Mouse (Mus musculus) lung, postnatal 4 days (tissue): ENCODE measurements around the gene Synpo2l.
"Not testable (repeated sequence)": the region's sequence is repeated elsewhere in the genome, so short reads cannot be mapped to it uniquely, and the experiment has no call there.

Source experiments
- DNase-seq, 2 experiments: peaks; one replicate each; pipeline ENCODE4 v3.0.0; 2021

Gene Synpo2l

DNA sequence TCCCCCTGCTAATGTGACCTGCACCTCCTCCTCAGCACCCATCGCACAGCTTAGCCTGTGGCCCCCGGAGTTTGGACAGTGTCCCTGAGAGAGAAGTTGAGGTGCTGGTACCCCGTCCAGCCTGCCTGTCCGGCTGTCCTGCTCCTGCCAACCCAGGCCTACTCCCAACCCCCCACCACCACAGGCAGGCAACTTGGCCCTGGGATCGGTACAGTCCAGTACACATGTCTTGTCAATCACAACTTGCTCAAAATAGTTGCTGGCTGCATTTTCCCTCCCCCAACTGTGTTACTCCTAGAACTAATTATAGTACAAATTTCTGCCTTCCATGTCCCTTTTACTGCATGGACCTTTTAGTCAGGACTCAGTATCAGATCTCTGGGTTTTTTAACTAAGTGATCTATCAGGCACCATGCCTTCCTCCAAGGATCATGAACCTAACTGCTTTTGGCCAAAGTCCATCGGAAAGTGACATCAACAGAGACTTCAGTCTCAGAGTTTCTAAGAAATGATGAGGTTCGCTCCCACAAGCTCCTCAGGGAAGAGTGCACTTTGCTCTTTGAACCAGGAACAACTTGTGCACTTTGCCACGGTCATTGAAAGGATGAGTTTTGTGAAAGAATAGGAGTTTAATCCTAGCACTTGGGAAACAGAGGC is at the start of gene Synpo2l:
Gene Synpo2l, minus strand, starts transcription at position 201 of the 657 bp plus-strand sequence.
- no peak for DNase-seq

DNA sequence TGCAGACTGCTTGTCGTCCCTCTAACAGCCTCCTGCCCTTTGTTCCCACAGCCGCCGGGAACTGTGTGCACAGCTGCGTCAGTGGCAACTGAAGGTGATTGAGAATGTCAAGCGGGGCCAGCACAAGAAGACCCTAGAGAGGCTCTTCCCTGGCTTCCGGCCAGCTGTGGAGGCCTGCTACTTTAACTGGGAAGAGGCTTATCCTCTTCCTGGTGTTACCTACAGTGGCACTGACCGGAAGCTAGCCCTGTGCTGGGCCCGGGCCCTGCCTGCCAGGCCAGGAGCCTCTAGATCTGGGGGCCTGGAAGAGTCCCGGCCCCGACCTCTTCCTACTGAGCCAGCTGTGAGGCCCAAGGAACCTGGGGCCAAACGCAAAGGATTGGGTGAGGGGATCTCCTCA is 45.7 kb upstream of the Synpo2l start:
- DNase-seq: no peak

DNA sequence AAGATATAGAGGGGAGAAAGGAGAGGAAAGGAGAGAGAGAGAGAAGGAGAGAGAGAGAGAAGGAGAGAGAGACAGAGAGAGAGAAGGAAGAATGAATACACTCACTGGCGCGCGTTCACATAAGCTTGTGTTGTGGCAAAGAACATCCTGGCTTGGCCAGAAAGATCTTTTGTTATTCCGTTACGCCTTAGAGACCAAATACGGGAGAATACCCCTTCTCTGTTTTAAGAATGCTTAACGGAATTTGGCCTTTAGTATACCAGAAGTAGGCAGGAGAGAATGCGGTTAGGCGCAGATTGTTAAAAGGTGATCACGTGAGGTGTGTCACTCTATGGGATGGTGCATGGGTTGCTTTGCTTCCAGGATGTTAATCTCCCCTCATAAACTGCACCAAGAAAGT is 40.1 kb upstream of the Synpo2l start:
- DNase-seq: no peak

DNA sequence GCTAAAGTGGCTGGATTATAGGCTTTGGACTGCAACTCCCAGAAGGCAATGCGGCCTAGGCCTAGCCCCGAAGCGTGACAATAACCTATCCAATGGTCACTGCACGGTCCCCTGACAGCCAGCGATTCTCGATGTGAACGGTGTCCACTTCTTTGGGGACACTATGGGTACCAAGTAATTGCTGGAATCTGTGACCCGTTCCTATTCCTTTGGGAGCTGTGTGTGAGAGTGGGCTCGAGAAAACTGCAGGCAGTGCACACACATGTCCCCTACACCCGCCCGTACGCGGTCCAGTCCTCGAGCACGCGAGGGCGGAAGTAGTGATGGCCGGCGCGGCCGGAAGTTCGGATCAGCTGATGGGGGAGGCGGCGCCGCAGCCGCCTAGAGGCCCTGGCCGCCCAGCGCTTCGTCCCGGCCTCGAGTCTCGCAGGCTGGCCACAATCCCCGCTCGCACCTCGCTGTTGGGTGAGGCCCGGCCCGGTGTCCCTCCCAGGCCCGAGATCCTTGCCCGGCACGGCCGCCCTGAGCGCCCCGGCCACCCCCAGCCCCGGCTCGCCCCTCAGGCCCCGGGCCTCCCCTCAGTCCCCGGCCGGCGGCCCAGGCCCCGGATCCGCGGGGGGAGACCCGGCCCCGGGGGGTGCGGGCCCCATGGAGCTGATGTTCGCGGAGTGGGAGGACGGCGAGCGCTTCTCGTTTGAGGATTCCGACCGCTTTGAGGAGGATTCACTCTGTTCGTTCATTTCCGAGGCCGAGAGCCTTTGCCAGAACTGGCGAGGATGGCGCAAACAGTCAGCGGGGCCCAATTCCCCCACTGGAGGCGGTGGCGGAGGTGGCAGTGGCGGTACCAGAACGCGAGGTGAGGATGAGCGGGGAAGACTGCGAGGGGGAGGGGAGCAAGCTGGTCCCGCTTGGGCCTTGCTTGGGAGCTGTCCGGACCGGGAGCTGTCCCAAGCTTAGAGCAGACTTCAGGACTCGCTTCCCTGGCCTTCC is 39.3 kb upstream of the Synpo2l start, which contains the start of gene Zswim8:
Gene Zswim8, plus strand, starts transcription at position 352 of the 990 bp plus-strand sequence.
- DNase-seq: peak; percentile 91 to 94

DNA sequence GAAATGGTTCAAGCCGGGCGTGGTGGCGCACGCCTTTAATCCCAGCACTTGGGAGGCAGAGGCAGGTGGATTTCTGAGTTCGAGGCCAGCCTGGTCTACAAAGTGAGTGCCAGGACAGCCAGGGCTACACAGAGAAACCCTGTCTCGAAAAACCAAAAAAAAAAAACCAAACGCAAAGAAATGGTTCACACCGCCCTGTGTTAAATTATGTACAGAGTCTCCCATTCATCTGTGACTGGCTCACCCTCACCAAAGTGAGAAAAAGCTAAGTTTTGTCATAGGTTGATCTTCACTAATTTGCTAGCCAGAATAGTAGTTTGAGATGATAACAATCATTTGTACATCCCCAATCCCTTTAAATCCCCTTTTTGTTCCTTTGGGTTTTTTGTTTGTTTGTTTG is 35.3 kb upstream of the Synpo2l start:
- DNase-seq: not testable (repeated sequence)

DNA sequence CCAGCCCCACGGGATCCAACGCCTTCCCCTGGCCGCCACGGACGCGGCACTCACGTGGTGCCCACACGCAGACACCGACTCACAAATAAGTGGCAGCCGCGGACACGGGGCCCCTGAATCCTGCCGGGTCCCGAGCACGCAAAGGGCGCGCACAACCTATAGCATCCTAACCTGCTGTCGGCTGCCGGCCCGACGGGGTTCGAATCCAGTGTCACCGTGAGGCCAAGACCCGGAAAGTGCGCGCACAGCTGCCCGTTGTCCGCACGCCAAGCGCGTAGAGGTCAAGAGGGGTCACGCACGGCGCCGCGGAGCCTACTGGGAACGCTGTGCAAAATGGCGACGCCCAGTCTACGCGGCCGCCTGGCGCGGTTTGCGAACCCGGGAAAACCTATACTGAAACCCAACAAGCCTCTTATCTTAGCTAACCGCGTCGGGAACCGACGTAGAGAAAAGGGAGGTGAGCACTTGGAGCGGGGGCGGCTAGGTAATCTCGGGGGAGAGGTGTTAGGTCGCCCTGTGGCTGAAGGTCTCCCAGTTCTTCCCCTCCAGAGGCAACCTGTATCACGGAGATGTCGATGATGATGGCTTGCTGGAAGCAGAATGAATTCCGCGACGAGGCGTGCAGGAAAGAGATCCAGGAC is 34.7 kb upstream of the Synpo2l start, which contains the start of gene Chchd1:
Gene Chchd1, plus strand, starts transcription at position 266 of the 641 bp plus-strand sequence.
- peak; percentile 93 to 94 for DNase-seq

DNA sequence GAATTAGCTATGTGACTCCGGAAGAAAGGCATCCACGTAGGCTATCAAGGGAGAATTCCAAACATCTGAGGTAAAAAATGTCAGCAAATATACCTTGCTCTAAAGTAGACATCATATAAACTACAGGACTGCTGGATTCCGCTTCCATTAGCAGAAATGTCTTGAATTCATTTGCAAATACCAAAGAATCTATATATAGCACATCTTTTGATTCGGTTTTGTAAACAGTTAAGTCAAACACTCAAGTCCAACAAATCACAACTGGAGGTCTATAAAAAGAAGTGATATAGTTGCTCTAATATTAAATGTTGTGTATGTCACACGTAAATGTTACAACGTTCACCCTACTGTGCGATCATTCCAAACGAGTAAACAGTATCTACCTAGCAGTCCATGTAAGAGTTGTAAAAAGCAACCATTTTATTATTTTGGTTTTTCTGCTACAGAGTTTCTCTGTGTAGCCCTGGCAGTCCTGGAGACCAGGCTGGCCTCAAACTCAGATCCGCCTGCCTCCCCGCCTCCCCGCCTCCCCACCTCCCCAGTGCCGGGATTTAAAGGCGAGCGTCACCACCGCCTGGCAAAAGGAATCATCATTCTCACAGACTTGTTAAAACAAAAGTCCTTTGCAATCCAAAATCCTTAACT is 34.1 kb upstream of the Synpo2l start:
- no peak for DNase-seq

DNA sequence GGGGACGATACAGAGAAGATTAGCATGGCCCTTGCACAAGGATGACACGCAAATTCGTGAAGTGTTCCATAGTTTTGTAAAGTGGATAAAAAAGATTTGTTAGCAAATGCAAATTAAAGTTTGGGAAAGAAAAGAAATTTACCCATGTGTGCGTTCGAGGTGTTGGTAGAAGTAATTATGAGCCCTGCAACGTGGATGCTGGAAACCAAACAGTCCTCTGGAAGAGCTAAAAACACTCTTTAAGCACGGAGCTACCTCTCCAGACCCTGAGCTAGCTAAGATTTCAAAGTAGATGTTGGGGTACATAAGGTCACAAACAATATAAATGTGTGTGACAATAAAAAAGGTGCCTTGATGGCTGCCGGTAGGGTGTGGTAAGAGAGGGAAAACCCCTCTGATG is 33.4 kb upstream of the Synpo2l start:
- no peak for DNase-seq

DNA sequence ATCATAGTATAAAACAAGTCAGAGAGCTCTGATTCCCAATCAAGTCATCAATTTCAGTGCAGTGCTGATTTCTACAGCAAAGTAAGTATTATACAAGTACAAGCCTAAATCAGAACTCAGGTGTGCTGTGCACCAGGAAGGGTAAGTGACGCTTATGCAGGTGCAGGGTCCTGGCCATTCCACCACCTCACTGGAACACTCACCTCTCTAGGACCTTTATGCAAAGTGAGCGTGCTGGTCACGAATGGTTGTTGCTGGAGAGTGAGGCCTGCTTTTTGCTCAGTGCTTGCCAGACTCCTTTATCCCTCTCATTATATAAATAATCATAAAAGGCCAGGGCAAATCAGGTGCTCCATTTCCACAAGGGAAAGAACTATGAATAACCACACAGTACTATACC is 32.2 kb upstream of the Synpo2l start:
- DNase-seq: no peak

DNA sequence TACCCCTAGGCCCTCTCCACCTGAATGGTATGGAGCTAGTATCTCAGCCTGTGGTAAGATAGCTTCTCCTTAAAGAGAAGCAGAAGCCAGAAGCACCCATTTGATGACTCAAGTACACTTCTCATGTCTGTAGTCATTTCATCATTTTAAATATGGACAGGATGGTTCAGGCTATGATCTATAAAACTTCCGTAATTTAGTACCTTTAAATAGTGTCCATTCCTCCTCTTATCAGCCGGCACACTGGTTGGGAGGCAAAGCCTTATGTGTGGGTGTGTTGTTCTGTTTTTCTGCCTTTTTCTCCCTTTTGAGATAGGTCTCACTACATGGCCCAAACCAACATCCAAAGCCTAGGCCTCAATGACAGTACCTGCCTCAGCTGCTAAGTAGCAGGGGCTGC is 30.4 kb upstream of the Synpo2l start:
- no peak for DNase-seq

DNA sequence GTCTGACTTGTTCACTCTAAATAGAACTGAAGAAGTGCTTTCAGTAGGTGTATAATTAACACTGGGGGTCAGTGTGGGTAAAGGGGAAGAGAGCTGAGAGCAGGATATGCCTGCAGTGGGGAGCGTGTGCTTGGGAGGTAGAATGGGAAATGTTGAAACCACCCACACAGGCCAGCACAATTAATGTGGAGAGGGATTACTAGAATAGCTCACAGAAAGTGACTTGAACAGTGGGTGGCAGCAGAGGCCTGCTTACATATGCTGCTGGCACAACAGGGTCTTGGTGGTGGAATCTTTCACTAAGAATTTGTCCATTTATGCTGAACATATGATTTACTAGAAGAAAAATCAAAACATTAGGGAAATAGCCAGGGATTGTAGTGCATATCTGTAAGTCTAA is 28.8 kb upstream of the Synpo2l start:
- DNase-seq: peak; percentile 53 to 69

DNA sequence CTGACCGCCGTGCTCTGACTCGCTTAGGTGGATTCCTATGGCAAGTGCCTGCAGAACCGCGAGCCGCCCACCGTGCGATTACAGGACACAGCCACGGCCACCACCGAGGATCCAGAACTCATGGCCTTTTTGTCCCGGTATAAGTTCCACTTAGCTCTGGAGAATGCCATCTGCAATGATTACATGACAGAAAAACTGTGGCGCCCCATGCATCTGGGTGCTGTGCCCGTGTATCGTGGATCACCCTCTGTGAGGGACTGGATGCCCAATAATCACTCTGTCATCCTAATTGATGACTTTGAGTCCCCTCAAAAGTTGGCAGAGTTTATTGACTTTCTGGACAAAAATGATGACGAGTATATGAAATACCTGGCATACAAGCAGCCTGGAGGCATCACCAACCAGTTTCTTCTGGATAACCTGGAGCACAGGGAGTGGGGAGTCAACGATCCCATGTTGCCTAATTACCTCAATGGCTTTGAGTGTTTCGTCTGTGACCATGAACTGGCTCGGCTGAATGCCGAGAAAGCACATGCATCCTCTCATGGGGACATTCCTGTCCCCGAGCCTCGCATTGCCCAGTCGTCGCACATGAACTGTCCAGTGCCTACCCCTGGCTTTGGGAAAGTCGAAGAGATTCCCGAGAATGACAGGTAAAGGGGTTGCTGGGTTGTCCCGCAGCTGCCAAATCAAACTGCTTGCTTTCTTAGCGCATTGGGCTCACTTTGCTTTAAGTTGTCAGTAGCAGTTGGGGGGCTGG is 27.8 kb upstream of the Synpo2l start:
- no peak for DNase-seq

DNA sequence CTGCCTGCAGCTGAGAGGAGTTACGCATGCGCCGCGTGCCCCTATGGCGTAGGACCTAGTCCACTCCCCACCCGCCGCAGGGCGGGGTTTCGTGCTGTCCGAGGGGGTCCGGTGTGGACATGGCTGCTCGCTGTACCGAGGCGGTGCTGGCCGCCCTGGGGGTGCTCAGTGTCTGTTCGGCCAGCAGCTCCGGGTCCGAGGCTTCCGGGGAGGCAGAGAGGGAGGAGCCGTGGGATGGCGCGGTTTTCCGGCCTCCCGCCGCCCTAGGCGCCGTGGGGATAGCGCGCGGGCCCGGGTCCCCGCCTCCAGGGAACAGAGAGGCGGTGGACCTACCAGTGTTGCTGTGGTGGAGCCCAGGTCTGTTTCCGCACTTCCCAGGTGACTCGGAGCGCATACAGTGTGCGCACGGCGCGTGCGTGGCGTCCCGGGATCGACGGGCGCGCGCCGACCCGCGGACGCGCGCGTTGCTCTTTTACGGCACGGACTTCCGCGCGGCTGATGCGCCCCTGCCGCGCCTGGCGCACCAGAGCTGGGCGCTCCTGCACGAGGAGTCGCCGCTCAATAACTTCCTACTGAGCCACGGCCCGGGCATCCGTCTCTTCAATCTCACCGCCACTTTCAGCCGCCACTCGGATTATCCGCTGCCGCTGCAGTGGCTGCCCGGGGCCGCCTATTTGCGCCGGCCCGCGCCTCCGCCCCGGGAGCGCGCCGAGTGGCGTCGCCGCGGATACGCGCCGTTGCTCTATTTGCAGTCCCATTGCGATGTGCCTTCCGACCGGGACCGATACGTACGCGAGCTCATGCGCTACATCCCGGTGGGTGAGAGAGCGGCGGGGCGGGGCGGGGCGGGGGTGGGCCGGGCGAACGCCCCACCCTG is 27.0 kb upstream of the Synpo2l start, which contains the start of gene Fut11:
Gene Fut11, plus strand, starts transcription at position 85 of the 877 bp plus-strand sequence.
- DNase-seq: peak; percentile 90 to 93

DNA sequence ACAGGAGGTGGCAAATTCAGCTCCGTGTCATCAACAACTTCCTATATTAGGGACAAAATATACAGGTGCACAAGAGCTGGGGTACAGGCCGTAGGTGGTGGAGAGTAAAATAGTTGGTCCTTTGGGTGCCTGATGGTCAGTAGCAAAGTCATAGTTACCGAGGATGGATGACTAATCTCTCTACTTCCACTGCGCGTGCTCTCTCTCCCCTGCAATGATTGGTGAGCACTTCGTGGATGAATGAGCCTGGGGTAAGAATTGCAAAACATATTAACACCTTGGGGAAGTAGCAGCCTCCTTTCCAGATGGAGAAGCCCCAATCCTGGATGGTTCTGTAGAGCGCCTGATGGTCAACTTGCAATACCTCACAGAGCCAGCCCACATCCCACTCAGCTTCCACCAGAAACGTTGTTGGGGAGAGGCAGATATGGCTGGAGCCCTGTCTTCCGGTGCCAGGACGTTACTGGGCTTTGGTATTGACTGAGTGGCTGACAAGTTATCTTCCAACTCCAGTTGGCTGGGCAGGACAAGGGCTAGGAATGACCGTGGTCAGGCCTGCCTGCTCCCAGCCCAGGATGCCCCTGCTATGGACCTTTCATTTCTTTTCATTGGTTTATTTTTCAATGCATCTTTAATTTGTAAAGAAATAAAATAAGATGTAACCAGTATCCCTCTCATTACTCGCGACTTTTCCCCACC is 26.2 kb upstream of the Synpo2l start:
- DNase-seq: peak in 1 of 2 experiments; percentile 36

DNA sequence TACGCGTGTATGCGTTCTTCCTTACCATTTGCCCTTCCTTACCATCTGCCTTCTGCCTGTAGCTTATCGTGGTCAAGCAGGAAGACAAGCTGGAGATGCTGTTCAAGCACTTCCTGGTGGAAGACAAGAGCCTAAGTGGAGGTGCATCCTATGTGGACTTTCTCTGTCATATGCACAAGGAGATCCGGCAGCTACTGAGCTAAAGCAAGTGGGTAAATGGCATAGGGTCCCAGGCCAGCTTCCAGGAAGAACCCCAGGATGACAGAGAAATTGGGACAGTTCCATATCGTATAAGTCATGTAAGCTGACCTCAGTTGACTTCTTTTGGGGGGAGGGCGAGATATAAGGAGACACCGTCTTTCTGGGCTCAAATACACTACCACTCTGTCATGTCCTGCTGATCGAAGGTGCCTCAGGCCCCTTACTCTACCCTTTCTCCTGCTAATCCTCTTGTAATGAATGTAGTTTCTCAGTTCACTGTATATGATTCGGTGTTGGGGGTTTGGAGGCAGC is 25.5 kb upstream of the Synpo2l start:
- no peak for DNase-seq

DNA sequence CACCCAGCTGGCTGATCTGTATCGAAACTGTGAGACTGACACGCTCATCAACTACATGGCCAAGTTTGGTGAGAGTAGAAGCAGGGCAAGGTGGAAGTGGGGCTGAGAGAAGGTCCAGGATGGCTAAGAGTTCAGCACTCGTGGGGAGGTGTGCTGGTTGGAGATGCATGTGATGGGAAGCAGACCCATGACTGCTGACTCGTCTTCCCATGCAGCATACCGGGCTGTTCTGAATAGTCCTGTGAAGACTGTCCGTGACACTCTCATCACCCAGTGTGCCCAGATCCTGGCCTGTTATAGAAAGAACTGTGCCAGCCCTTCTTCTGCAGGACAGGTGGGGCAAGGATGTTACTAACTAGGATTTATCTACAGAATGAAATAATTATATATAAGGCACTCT is 23.6 kb upstream of the Synpo2l start:
- DNase-seq: no peak

DNA sequence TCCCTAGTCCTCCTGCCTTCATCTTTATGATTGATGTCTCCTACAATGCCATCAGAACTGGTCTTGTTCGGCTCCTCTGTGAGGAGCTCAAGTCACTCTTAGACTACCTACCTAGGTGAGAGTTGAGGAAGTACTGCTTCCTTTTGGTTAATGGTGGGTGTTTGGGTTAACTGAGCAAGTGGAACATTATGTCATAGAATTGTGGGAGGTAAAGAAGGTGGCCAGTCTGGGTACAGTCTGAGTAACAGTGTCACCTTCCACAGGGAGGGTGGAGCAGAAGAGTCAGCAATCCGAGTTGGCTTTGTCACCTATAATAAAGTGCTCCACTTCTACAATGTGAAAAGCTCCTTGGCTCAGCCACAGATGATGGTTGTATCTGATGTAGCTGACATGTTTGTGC is 20.9 kb upstream of the Synpo2l start:
- DNase-seq: no peak

DNA sequence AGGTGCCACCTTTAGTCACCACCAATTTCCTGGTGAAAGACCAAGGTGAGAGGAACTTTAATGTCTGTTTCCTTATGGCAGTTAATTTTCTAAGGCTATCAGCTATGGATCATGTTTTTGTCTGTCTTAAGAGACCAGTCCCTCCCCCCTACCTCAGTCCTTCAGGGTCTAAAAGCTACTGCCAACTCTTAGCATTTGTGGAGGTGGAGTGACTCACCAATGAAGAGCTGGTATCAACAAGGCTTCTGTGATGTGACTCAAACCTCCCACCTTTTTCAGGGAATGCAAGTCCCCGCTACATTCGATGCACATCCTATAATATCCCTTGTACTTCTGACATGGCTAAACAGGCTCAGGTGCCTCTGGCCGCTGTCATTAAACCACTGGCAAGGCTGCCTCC is 18.4 kb upstream of the Synpo2l start:
- DNase-seq: no peak

DNA sequence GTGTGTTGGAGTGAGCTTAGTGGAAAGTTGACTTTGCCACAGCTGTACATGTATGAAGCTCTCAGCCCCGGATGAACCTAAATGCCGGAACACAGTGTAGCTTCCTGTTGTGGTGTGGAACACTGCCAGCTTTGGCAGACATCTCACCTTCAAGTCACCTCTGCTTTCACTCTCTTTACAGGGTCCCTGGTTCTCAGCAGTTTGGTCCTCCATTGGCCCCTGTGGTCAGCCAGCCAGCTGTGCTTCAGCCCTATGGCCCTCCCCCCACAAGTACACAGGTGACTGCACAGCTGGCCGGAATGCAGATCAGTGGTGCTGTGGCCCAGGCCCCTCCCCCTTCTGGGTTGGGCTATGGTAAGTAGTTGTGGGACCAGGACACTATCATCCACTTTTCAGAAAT is 14.3 kb upstream of the Synpo2l start:
- DNase-seq: peak in 1 of 2 experiments; percentile 22

DNA sequence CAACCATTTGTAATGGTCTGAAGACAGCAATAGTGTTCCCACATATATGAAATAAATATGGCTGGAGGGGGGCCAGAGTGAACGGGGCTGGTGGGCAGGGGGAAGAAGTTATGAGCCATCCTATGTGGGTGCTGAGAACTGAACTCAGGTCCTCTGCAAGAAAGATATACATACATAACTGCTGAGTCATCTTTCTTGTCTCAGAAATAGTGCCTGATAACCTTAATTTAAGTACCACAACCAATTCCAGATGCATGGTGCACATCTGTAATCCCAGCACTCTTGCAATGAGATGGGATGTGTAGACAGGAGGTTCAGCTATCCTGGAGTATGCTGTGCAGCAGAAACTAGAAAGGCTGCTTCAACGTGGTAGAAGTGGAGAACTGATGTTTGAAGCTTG is 13.6 kb upstream of the Synpo2l start:
- no peak for DNase-seq
